Mouse (Mus musculus) heart, postnatal 0 days (tissue): ENCODE data around the gene Hist1h2ae. TPM values are rescaled to one million over a fixed set of nuclear protein-coding genes. Genes with fewer than 3 reads are reported as not detected.

Experiments
- ATAC-seq: fragments of 200-750 bp; cut with Nextera tagmentation; 2 replicates; pipeline ENCODE4 v1.8.0; 2017; ENCODE audit warnings: low read depth, moderate number of reproducible peaks, moderate library complexity; ENCODE audit not compliant: insufficient read depth
- DNase-seq: peaks from one replicate; pipeline ENCODE4 v3.0.0-alpha.2; 2016; ENCODE audit warnings: low spot score
- H3K27ac ChIP-seq: fragments of 300-500 bp; sonication (generic); 2 replicates; pipeline ENCODE4 v1.5.1; 2014; ENCODE audit warnings: low read depth, mild to moderate bottlenecking
- H3K27me3 ChIP-seq: fragments of 300-500 bp; sonication (generic); 2 replicates; pipeline ENCODE4 v1.6.1; 2014; ENCODE audit warnings: low read length, mixed read lengths; ENCODE audit not compliant: control insufficient read depth, insufficient read depth
- H3K36me3 ChIP-seq: fragments of 300-500 bp; sonication (generic); replicated peaks from 2 replicates; pipeline ENCODE4 v1.6.1; 2014; ENCODE audit warnings: low read length, mixed read lengths; ENCODE audit not compliant: control insufficient read depth, insufficient read depth
- H3K4me1 ChIP-seq: fragments of 300-500 bp; sonication (generic); 2 replicates; pipeline ENCODE4 v1.6.1; 2014; ENCODE audit warnings: antibody characterized with exemption; ENCODE audit not compliant: control insufficient read depth, insufficient read depth
- H3K4me2 ChIP-seq: fragments of 300-500 bp; sonication (generic); 2 replicates; pipeline ENCODE4 v1.6.1; 2014; ENCODE audit warnings: low read depth, mild to moderate bottlenecking, low read length, moderate library complexity
- H3K4me3 ChIP-seq: fragments of 300-500 bp; sonication (generic); 2 replicates; pipeline ENCODE4 v1.5.1; 2014; ENCODE audit warnings: low read depth, low read length
- H3K9ac ChIP-seq: fragments of 300-500 bp; sonication (generic); replicated peaks from 2 replicates; pipeline ENCODE4 v1.6.1; 2014; ENCODE audit warnings: low read depth, low read length, mixed read lengths
- H3K9me3 ChIP-seq: fragments of 300-500 bp; sonication (generic); replicated peaks from 2 replicates; pipeline ENCODE4 v1.6.1; 2016; ENCODE audit warnings: low read length; ENCODE audit not compliant: control insufficient read depth
- CTCF ChIP-seq: IDR thresholded peaks from 2 replicates; pipeline ENCODE4 v1.5.1; 2016; ENCODE audit warnings: antibody characterized with exemption, control low read depth, low read depth
- EP300 ChIP-seq: IDR thresholded peaks from 2 replicates; pipeline ENCODE4 v1.6.1; 2016; ENCODE audit warnings: antibody characterized with exemption, low read depth
- WGBS: fragments of 180-500 bp; shearing (Covaris S2); extraction: QIAGEN DNeasy Blood & Tissue Kit; methylation state at CpG from one replicate; pipeline ENCODE4 v1.1.7; 2014; 5-methylcytosine and 5-hydroxymethylcytosine counted together
- microRNA-seq: library from miRNA; unstranded; fragments of <30 nt; microRNA quantifications from one replicate; pipeline ENCODE4, GENCODE M21; 2016
- polyA plus RNA-seq: library from polyadenylated mRNA; unstranded; fragments of >200 nt; fragmentation: Nextera tagmentation; extraction: Ambion mirVana; gene quantifications from 2 replicates; pipeline ENCODE4 v1.2.1, GENCODE M21; 2015
- total RNA-seq: library from RNA; depleted of rRNA; stranded (reverse); fragments of >200 nt; gene quantifications from 2 replicates; pipeline ENCODE4 v1.2.3, GENCODE M21; 2014; ENCODE audit warnings: low replicate concordance; rRNA removed

The Hist1h2ae gene
- total and polyA plus RNA-seq, 2 experiments from 2014 or later: 12.1 to 171 TPM

- ATAC-seq: no peak
- Histone ChIP-seq H3K4me3 (no peak overlapping the region), H3K27ac (no peak overlapping the region), H3K27me3 (no peaks in the 10 kb centered on the region), H3K36me3 (no peaks in the 10 kb centered on the region), H3K4me1 (peaks cover 8% of the 10 kb centered on the region), H3K9ac (no peak overlapping the region), H3K9me3 (no peaks in the 10 kb centered on the region), H3K4me2 (no peak overlapping the region)
- WGBS: 12% methylated on average over 5 of the region's 5 CpGs
- TF ChIP-seq EP300 (no peak), CTCF (peak; percentile 82)
- peak; percentile 79 for DNase-seq
Measured at GRCm38 (mm10) chr13:23524654-23525053, 46.4 kb downstream of the Hist1h2ae start.

- TF ChIP-seq CTCF (no peak), EP300 (no peak)
- no peak overlapping the region for H3K4me2 ChIP-seq
- H3K4me1 ChIP-seq: peaks cover 5% of the 10 kb centered on the region
- no peak for DNase-seq
- H3K27me3 ChIP-seq: no peaks in the 10 kb centered on the region
- no peaks in the 10 kb centered on the region for H3K36me3 ChIP-seq
- H3K27ac ChIP-seq: no peak overlapping the region
- H3K9ac ChIP-seq: no peak overlapping the region
- no peaks in the 10 kb centered on the region for H3K9me3 ChIP-seq
- 39% methylated on average over 5 of the region's 5 CpGs for WGBS
- ATAC-seq: no peak
- H3K4me3 ChIP-seq: no peak overlapping the region
Measured at GRCm38 (mm10) chr13:23523976-23524375, 47.0 kb downstream of the Hist1h2ae start.

- H3K9me3 ChIP-seq: no peaks in the 10 kb centered on the region
- DNase-seq: no peak
- TF ChIP-seq EP300 (no peak), CTCF (no peak)
- 2% methylated on average over 14 of the region's 14 CpGs for WGBS
- ATAC-seq: no peak
- H3K27me3 ChIP-seq: no peaks in the 10 kb centered on the region
- 0 out of 2 replicates have a peak overlapping the region, but pooled peaks have one; percentile 21 for H3K4me2 ChIP-seq
- no peak overlapping the region for H3K4me3 ChIP-seq
- no peaks in the 10 kb centered on the region for H3K36me3 ChIP-seq
- H3K9ac ChIP-seq: no peak overlapping the region
- H3K4me1 ChIP-seq: no peaks in the 10 kb centered on the region
- no peak overlapping the region for H3K27ac ChIP-seq
Measured at GRCm38 (mm10) chr13:23521703-23522102, 49.3 kb downstream of the Hist1h2ae start.

Small RNA genes lying within 50 kb of the gene (microRNA-seq; reads per million reads assigned to microRNA genes)
- gene Gm44297 (not detected), gene Gm44359 (not detected), gene Gm44394 (not detected)

Other genes with a start within 250 kb of the Hist1h2ae start
Only the 30 nearest of the 35 such genes appear.
- 6.7 and 7.4 TPM in 2 replicates for gene Abt1, start 147.4 kb downstream of the Hist1h2ae start, total RNA-seq
- 6.8 and 7.2 TPM in 2 replicates for gene Abt1, start 147.4 kb downstream of the Hist1h2ae start, polyA plus RNA-seq
- gene Btn1a1, start 105.3 kb downstream of the Hist1h2ae start, total RNA-seq: 0.27 TPM in 1 of 2 replicates, not detected in the other
- gene Btn1a1, start 105.3 kb downstream of the Hist1h2ae start, polyA plus RNA-seq: 0.14 and 0.18 TPM in 2 replicates
- gene Btn2a2, start 82.4 kb downstream of the Hist1h2ae start, total RNA-seq: not detected in 2 replicates
- gene Btn2a2, start 82.4 kb downstream of the Hist1h2ae start, polyA plus RNA-seq: 0.04 and 0.15 TPM in 2 replicates
- gene Hist1h4h, start 40.2 kb downstream of the Hist1h2ae start, total RNA-seq: 3,824 and 4,565 TPM in 2 replicates
- 30.4 and 37.5 TPM in 2 replicates for gene Hist1h4h, start 40.2 kb downstream of the Hist1h2ae start, polyA plus RNA-seq
- 369 and 922 TPM in 2 replicates for gene Hist1h2af, start 37.3 kb downstream of the Hist1h2ae start, total RNA-seq
- 1.3 and 2.6 TPM in 2 replicates for gene Hist1h2af, start 37.3 kb downstream of the Hist1h2ae start, polyA plus RNA-seq
- gene Hist1h3g, start 35.8 kb downstream of the Hist1h2ae start, total RNA-seq: 709 and 989 TPM in 2 replicates
- gene Hist1h3g, start 35.8 kb downstream of the Hist1h2ae start, polyA plus RNA-seq: 2.4 and 2.5 TPM in 2 replicates
- 82.5 and 133 TPM in 2 replicates for gene Hist1h2bh, start 27.8 kb downstream of the Hist1h2ae start, total RNA-seq
- gene Hist1h2bh, start 27.8 kb downstream of the Hist1h2ae start, polyA plus RNA-seq: 0.25 and 0.31 TPM in 2 replicates
- gene Hist1h3f, start 27.2 kb downstream of the Hist1h2ae start, total RNA-seq: 441 and 779 TPM in 2 replicates
- gene Hist1h3f, start 27.2 kb downstream of the Hist1h2ae start, polyA plus RNA-seq: 0.29 and 0.45 TPM in 2 replicates
- 2,919 and 3,073 TPM in 2 replicates for gene Hist1h4f, start 19.6 kb downstream of the Hist1h2ae start, total RNA-seq
- 0.65 TPM in 1 of 2 replicates, not detected in the other for gene Hist1h4f, start 19.6 kb downstream of the Hist1h2ae start, polyA plus RNA-seq
- 61.7 and 66.1 TPM in 2 replicates for gene Hist1h1d, start 18.0 kb downstream of the Hist1h2ae start, total RNA-seq
- gene Hist1h1d, start 18.0 kb downstream of the Hist1h2ae start, polyA plus RNA-seq: 0.16 and 0.20 TPM in 2 replicates
- 625 and 977 TPM in 2 replicates for gene Hist1h3e, start 8.9 kb downstream of the Hist1h2ae start, total RNA-seq
- gene Hist1h3e, start 8.9 kb downstream of the Hist1h2ae start, polyA plus RNA-seq: 0.70 and 0.97 TPM in 2 replicates
- gene Hist1h2bg, start 176 bp upstream of the Hist1h2ae start, total RNA-seq: 1,110 and 1,666 TPM in 2 replicates
- gene Hist1h2bg, start 176 bp upstream of the Hist1h2ae start, polyA plus RNA-seq: 2.5 and 4.3 TPM in 2 replicates
- 603 and 951 TPM in 2 replicates for gene Hist1h2bf, start 3.0 kb upstream of the Hist1h2ae start, total RNA-seq
- gene Hist1h2bf, start 3.0 kb upstream of the Hist1h2ae start, polyA plus RNA-seq: 1.3 and 1.6 TPM in 2 replicates
- gene Hist1h2ad, start 3.2 kb upstream of the Hist1h2ae start, total RNA-seq: 568 and 769 TPM in 2 replicates
- 0.27 and 1.8 TPM in 2 replicates for gene Hist1h2ad, start 3.2 kb upstream of the Hist1h2ae start, polyA plus RNA-seq
- 116 and 155 TPM in 2 replicates for gene Hist1h3d, start 4.5 kb upstream of the Hist1h2ae start, total RNA-seq
- gene Hist1h3d, start 4.5 kb upstream of the Hist1h2ae start, polyA plus RNA-seq: 1.2 and 1.8 TPM in 2 replicates
- gene Hist1h4d, start 10.4 kb upstream of the Hist1h2ae start, total RNA-seq: 1,649 and 2,136 TPM in 2 replicates
- gene Hist1h4d, start 10.4 kb upstream of the Hist1h2ae start, polyA plus RNA-seq: 18.8 and 21.2 TPM in 2 replicates
- 253 and 309 TPM in 2 replicates for gene Hist1h2be, start 49.9 kb upstream of the Hist1h2ae start, total RNA-seq
- 0.82 and 1.2 TPM in 2 replicates for gene Hist1h2be, start 49.9 kb upstream of the Hist1h2ae start, polyA plus RNA-seq
- 271 and 391 TPM in 2 replicates for gene Hist1h1e, start 51.3 kb upstream of the Hist1h2ae start, total RNA-seq
- 5.6 and 6.7 TPM in 2 replicates for gene Hist1h1e, start 51.3 kb upstream of the Hist1h2ae start, polyA plus RNA-seq
- 62.8 and 88.1 TPM in 2 replicates for gene Hist1h2ac, start 112.7 kb upstream of the Hist1h2ae start, total RNA-seq
- 0.45 and 0.49 TPM in 2 replicates for gene Hist1h2ac, start 112.7 kb upstream of the Hist1h2ae start, polyA plus RNA-seq
- 253 and 309 TPM in 2 replicates for gene Hist1h2bc, start 113.0 kb upstream of the Hist1h2ae start, total RNA-seq
- gene Hist1h2bc, start 113.0 kb upstream of the Hist1h2ae start, polyA plus RNA-seq: 94.4 and 115 TPM in 2 replicates
- gene Hist1h1t, start 124.6 kb upstream of the Hist1h2ae start, total RNA-seq: 0.23 and 2.0 TPM in 2 replicates
- gene Hist1h1t, start 124.6 kb upstream of the Hist1h2ae start, polyA plus RNA-seq: not detected in 2 replicates
- 1,145 and 1,607 TPM in 2 replicates for gene Hist1h4c, start 127.2 kb upstream of the Hist1h2ae start, total RNA-seq
- gene Hist1h4c, start 127.2 kb upstream of the Hist1h2ae start, polyA plus RNA-seq: 1.5 and 1.7 TPM in 2 replicates
- 21.4 and 25.9 TPM in 2 replicates for gene Hfe, start 139.6 kb upstream of the Hist1h2ae start, total RNA-seq
- 18.0 and 22.3 TPM in 2 replicates for gene Hfe, start 139.6 kb upstream of the Hist1h2ae start, polyA plus RNA-seq
- gene Hist1h1c, start 167.6 kb upstream of the Hist1h2ae start, total RNA-seq: 770 and 1,043 TPM in 2 replicates
- 73.4 and 101 TPM in 2 replicates for gene Hist1h1c, start 167.6 kb upstream of the Hist1h2ae start, polyA plus RNA-seq
- 1,907 and 3,007 TPM in 2 replicates for gene Hist1h3c, start 174.4 kb upstream of the Hist1h2ae start, total RNA-seq
- 1.2 and 1.3 TPM in 2 replicates for gene Hist1h3c, start 174.4 kb upstream of the Hist1h2ae start, polyA plus RNA-seq
- gene Hist1h2bb, start 175.5 kb upstream of the Hist1h2ae start, total RNA-seq: 1,542 and 1,547 TPM in 2 replicates
- gene Hist1h2bb, start 175.5 kb upstream of the Hist1h2ae start, polyA plus RNA-seq: 0.59 and 0.78 TPM in 2 replicates
- gene Hist1h2ab, start 179.9 kb upstream of the Hist1h2ae start, total RNA-seq: 667 and 733 TPM in 2 replicates
- gene Hist1h2ab, start 179.9 kb upstream of the Hist1h2ae start, polyA plus RNA-seq: 5.6 and 7.6 TPM in 2 replicates
- gene Hist1h3b, start 181.0 kb upstream of the Hist1h2ae start, total RNA-seq: 800 and 1,239 TPM in 2 replicates
- gene Hist1h3b, start 181.0 kb upstream of the Hist1h2ae start, polyA plus RNA-seq: 3.2 and 3.3 TPM in 2 replicates
- gene Hist1h4b, start 185.8 kb upstream of the Hist1h2ae start, total RNA-seq: 252 and 267 TPM in 2 replicates
- gene Hist1h4b, start 185.8 kb upstream of the Hist1h2ae start, polyA plus RNA-seq: 0.46 and 0.60 TPM in 2 replicates
- 794 and 986 TPM in 2 replicates for gene Hist1h4a, start 190.0 kb upstream of the Hist1h2ae start, total RNA-seq
- 0.49 and 0.82 TPM in 2 replicates for gene Hist1h4a, start 190.0 kb upstream of the Hist1h2ae start, polyA plus RNA-seq